Mouse (Mus musculus): ENCODE data around the gene Tsr1. TPM values are rescaled to one million over a fixed set of nuclear protein-coding genes. Genes with fewer than 3 reads are reported as not detected.

Tsr1 gene
- 14.7 and 15.1 TPM in 2 replicates for polyA plus RNA-seq (2012; rRNA removed)

DNA sequence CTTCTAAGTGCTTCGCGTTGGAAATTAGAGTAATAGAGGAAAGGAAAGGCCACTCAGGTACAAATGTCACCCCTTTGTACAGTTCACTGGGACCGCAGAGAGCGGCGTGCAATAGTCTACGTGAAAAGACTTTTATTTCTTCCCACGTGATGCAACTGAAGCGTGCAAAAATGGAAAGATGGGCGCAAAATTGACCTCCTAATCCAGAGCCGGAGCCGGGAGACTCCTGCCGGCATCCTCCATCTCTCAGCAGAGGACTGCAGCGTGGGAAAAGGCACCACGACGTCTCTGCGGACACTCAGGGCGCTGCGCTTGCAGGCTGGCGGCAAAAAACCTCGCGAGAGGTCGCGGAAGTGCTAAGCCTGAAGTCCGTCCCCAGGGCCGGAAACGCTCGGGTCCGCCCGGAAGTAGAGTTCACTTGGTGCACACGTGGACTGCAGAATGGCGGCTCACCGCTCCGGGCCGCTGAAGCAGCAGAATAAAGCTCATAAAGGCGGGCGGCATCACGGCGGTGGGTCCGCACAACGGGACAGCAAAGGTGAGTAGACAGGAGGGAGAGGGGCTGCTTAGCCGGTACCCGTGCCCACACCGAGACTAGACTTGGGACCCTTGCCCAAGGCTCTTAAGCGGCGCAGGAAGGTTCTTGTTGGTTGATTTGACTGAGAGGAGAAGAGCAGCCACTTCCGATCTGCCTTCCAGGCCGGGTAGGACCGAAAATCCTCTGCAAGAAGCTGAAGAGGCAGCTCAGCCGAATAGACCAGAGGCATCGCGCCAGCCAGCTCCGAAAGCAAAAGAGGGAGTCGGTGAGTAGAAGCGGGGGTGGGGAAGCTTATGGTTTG, at the start of gene Tsr1:
Tsr1 (plus strand) TSS at position 394 of the 839 bp plus-strand sequence.
- Histone ChIP-seq H3K27ac (ENCODE audit: control insufficient read depth, insufficient read depth, low read depth, low read length) (peak within 1 kb of the TSS; percentile 90), H3K4me1 (ENCODE audit: control insufficient read depth, insufficient read depth, low read length) (peaks cover 6% of the 10 kb centered on the region), H3K27me3 (ENCODE audit: control insufficient read depth, insufficient read depth, low read length) (no peaks in the 10 kb centered on the region), H3K36me3 (ENCODE audit: control insufficient read depth, insufficient read depth, low read length) (no peaks in the 10 kb centered on the region), H3K4me3 (ENCODE audit: control insufficient read depth, low read depth, low read length) (peak within 1 kb of the TSS; percentile 87)
- TF ChIP-seq POLR2A (IDR thresholded peaks at IDR 0.05; ENCODE audit: control insufficient read depth, low read depth, low read length) (peak; percentile 71), CTCF (IDR thresholded peaks at IDR 0.05; ENCODE audit: control insufficient read depth, insufficient read depth, insufficient replicate concordance, low read depth, low read length) (no peak)

DNA sequence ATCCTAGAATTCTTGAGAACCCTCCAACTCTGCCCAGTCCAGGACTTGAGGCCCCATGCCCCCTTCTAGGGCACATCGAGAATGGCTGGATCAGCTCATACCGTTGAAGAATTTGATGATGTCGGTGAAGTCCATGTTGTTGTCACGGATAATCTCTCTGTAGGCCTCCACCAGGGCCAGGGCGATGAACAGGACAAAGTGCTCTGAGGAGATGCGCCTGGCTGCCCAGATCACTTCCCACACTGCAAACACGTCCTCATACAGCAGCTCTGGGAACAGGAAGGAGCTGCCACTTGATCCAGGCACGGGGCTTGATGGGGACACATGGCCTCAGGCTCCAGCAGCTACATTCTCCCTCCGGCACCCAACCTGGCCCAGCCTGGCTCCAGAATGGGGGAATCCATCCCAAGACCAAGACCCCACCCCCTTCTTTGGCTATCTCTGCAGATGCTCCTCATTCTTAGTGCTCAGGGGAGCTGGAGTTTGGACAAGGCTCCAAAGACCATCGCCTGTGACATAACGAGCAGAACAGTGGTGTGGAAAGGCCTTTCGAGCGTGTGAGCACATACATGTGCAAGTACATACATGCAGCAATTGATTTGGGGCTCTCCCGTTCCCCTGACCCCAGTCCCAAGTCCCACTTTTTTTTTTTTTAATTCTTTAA, 46.7 kb upstream of the Tsr1 start:
- TF ChIP-seq CTCF (IDR thresholded peaks at IDR 0.05; ENCODE audit: control insufficient read depth, insufficient read depth, insufficient replicate concordance, low read depth, low read length) (no peak), POLR2A (IDR thresholded peaks at IDR 0.05; ENCODE audit: control insufficient read depth, low read depth, low read length) (no peak)
- H3K27ac ChIP-seq (ENCODE audit: control insufficient read depth, insufficient read depth, low read depth, low read length) = no peak overlapping the region

DNA sequence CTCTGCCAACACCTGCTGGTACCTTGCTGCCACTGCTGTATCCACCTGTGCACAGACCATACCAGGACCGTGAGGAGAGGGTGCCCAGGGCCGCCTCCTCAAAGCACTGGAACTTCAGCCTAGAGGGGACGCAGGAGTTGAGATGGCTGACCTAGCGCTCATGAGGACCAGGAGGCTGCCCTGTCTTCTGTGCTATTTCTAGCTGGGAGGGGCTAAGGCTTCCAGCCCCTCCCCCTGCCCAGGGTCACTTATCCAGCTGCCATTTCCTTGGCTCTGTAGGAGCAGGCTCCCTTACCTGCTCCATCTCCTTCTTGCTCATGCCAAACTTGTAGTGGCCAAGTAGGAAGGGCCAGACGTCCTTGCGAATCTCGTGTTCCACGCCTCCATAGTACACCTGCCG, 40.1 kb upstream of the Tsr1 start:
- no peaks in the 10 kb centered on the region for H3K27me3 ChIP-seq (ENCODE audit: control insufficient read depth, insufficient read depth, low read length)
- H3K36me3 ChIP-seq (ENCODE audit: control insufficient read depth, insufficient read depth, low read length) = no peaks in the 10 kb centered on the region
- no peak overlapping the region for H3K4me3 ChIP-seq (ENCODE audit: control insufficient read depth, low read depth, low read length)
- H3K4me1 ChIP-seq (ENCODE audit: control insufficient read depth, insufficient read depth, low read length) = no peaks in the 10 kb centered on the region
- no peak overlapping the region for H3K27ac ChIP-seq (ENCODE audit: control insufficient read depth, insufficient read depth, low read depth, low read length)
- TF ChIP-seq CTCF (IDR thresholded peaks at IDR 0.05; ENCODE audit: control insufficient read depth, insufficient read depth, insufficient replicate concordance, low read depth, low read length) (no peak), POLR2A (IDR thresholded peaks at IDR 0.05; ENCODE audit: control insufficient read depth, low read depth, low read length) (no peak)

More for the DNA sequence above, 46.7 kb upstream of the Tsr1 start:
- Histone ChIP-seq H3K4me1 (ENCODE audit: control insufficient read depth, insufficient read depth, low read length) (peaks cover 6% of the 10 kb centered on the region), H3K4me3 (ENCODE audit: control insufficient read depth, low read depth, low read length) (no peak overlapping the region), H3K36me3 (ENCODE audit: control insufficient read depth, insufficient read depth, low read length) (no peaks in the 10 kb centered on the region), H3K27me3 (ENCODE audit: control insufficient read depth, insufficient read depth, low read length) (no peaks in the 10 kb centered on the region)

DNA sequence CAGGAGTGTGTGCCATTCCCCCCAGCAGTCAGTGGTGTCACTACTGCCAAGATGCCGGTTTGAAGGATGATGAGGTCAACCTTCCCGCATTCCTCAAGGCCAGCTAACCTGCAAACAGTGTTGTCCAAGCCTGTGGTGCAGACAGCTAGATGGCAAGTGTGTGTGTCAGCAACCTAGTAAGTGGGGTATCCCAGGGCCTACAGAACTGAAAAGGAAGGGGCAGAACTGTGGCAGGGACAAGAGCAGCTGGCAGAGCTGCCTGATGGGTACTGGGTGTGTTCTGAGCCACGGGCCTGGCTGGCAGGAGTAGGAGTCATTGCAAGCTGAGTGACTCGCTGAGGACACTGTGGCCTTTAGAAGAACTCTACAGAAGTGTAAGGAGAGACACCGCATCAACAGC, 35.7 kb upstream of the Tsr1 start:
- Histone ChIP-seq H3K4me3 (ENCODE audit: control insufficient read depth, low read depth, low read length) (no peak overlapping the region), H3K4me1 (ENCODE audit: control insufficient read depth, insufficient read depth, low read length) (no peaks in the 10 kb centered on the region), H3K36me3 (ENCODE audit: control insufficient read depth, insufficient read depth, low read length) (no peaks in the 10 kb centered on the region), H3K27ac (ENCODE audit: control insufficient read depth, insufficient read depth, low read depth, low read length) (no peak overlapping the region), H3K27me3 (ENCODE audit: control insufficient read depth, insufficient read depth, low read length) (no peaks in the 10 kb centered on the region)
- TF ChIP-seq POLR2A (IDR thresholded peaks at IDR 0.05; ENCODE audit: control insufficient read depth, low read depth, low read length) (no peak), CTCF (IDR thresholded peaks at IDR 0.05; ENCODE audit: control insufficient read depth, insufficient read depth, insufficient replicate concordance, low read depth, low read length) (no peak)

DNA sequence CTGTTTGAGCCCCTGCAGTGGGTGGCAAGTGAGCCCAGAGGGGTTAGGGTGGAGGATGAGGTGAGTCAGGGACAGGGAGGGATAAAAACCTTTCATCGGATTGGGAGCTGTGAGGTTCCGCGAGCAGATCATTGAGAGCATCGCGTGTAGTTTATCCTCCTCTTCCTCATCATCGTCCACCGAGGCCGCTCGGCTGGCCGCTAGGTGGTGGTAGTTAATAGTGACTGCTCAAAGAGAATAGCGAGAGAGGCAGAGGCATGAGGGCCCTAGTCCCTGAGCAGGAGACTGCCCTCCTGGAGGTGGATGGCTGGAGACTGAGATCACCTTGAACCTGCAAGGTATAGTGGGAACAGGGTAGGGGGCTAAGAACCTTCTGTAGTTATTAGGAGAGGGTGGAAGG, 34.4 kb upstream of the Tsr1 start:
- Histone ChIP-seq H3K27me3 (ENCODE audit: control insufficient read depth, insufficient read depth, low read length) (no peaks in the 10 kb centered on the region), H3K4me3 (ENCODE audit: control insufficient read depth, low read depth, low read length) (no peak overlapping the region), H3K4me1 (ENCODE audit: control insufficient read depth, insufficient read depth, low read length) (no peaks in the 10 kb centered on the region), H3K27ac (ENCODE audit: control insufficient read depth, insufficient read depth, low read depth, low read length) (no peak overlapping the region), H3K36me3 (ENCODE audit: control insufficient read depth, insufficient read depth, low read length) (no peaks in the 10 kb centered on the region)
- TF ChIP-seq POLR2A (IDR thresholded peaks at IDR 0.05; ENCODE audit: control insufficient read depth, low read depth, low read length) (no peak), CTCF (IDR thresholded peaks at IDR 0.05; ENCODE audit: control insufficient read depth, insufficient read depth, insufficient replicate concordance, low read depth, low read length) (no peak)

DNA sequence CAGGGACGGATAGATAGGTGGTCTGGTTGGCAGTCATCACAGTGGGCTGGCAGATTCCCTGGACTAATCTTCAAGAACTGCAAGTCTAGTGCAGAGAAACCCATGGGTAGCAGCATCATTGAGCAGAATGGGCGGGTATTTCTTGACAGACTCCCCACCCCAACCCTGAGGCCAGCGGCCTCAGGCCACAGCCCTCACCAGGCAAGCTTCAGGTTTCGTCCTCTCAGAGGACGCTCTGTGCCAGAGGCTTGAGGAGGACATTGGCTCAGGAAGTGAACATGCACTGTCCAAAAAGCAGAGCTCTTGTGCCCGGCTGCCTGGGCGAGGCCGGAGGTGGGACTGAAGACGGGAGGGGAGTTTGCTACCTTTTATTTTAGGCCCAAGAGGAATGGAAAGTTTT, 33.5 kb upstream of the Tsr1 start:
- TF ChIP-seq POLR2A (IDR thresholded peaks at IDR 0.05; ENCODE audit: control insufficient read depth, low read depth, low read length) = no peak
- no peak for TF ChIP-seq CTCF (IDR thresholded peaks at IDR 0.05; ENCODE audit: control insufficient read depth, insufficient read depth, insufficient replicate concordance, low read depth, low read length)
- Histone ChIP-seq H3K36me3 (ENCODE audit: control insufficient read depth, insufficient read depth, low read length) (no peaks in the 10 kb centered on the region), H3K27me3 (ENCODE audit: control insufficient read depth, insufficient read depth, low read length) (no peaks in the 10 kb centered on the region), H3K4me1 (ENCODE audit: control insufficient read depth, insufficient read depth, low read length) (no peaks in the 10 kb centered on the region), H3K4me3 (ENCODE audit: control insufficient read depth, low read depth, low read length) (no peak overlapping the region), H3K27ac (ENCODE audit: control insufficient read depth, insufficient read depth, low read depth, low read length) (no peak overlapping the region)

DNA sequence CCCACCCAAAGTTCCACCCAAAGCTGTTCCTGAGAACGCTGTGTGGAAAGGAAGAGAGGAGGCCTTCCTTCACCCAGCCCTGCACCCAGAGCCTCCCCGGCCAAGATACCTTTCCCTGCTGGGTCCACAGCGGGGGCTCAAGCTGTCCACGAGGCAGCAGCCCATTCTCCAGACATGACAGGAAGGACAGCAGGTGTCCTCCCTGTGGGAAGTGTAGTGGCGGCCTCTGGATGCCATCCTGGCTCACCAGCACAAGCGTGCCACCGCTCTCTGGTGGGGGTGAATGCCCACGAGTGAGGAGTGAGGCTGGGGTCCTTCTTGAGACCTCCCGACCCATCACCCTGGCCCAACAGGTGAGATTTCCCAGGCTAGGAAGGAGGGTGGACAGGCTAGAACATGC, 32.6 kb upstream of the Tsr1 start:
- Histone ChIP-seq H3K4me1 (ENCODE audit: control insufficient read depth, insufficient read depth, low read length) (no peaks in the 10 kb centered on the region), H3K4me3 (ENCODE audit: control insufficient read depth, low read depth, low read length) (no peak overlapping the region), H3K36me3 (ENCODE audit: control insufficient read depth, insufficient read depth, low read length) (no peaks in the 10 kb centered on the region), H3K27ac (ENCODE audit: control insufficient read depth, insufficient read depth, low read depth, low read length) (no peak overlapping the region), H3K27me3 (ENCODE audit: control insufficient read depth, insufficient read depth, low read length) (no peaks in the 10 kb centered on the region)
- no peak for TF ChIP-seq CTCF (IDR thresholded peaks at IDR 0.05; ENCODE audit: control insufficient read depth, insufficient read depth, insufficient replicate concordance, low read depth, low read length)
- TF ChIP-seq POLR2A (IDR thresholded peaks at IDR 0.05; ENCODE audit: control insufficient read depth, low read depth, low read length) = no peak

Measured in testis, adult 2 months (tissue).